Mouse (Mus musculus) kidney, embryonic 15.5 days (tissue): ENCODE measurements around the gene Trp63. TPM values are rescaled to one million over a fixed set of nuclear protein-coding genes. Genes with fewer than 3 reads are reported as not detected.

Experiments
- ATAC-seq: fragments of 200-750 bp; cut with Nextera tagmentation; replicated peaks from 2 replicates; pipeline ENCODE4 v1.8.0; 2017; ENCODE audit warnings: moderate TSS enrichment; ENCODE audit not compliant: low FRiP score
- H3K27ac ChIP-seq: fragments of 300-500 bp; sonication (generic); 2 replicates; pipeline ENCODE4 v1.5.1; 2015; ENCODE audit warnings: mild to moderate bottlenecking, inconsistent platforms
- H3K27me3 ChIP-seq: fragments of 300-500 bp; sonication (generic); 2 replicates; pipeline ENCODE4 v1.6.1; 2015; ENCODE audit warnings: inconsistent platforms
- H3K36me3 ChIP-seq: fragments of 300-500 bp; sonication (generic); 2 replicates; pipeline ENCODE4 v1.6.1; 2015; ENCODE audit warnings: inconsistent platforms
- H3K4me1 ChIP-seq: fragments of 300-500 bp; sonication (generic); 2 replicates; pipeline ENCODE4 v1.6.1; 2015; ENCODE audit warnings: inconsistent platforms
- H3K4me2 ChIP-seq: fragments of 300-500 bp; sonication (generic); 2 replicates; pipeline ENCODE4 v1.6.1; 2015; ENCODE audit warnings: moderate library complexity, mild to moderate bottlenecking, inconsistent platforms
- H3K4me3 ChIP-seq: fragments of 300-500 bp; sonication (generic); replicated peaks from 2 replicates; pipeline ENCODE4 v1.5.1; 2015; ENCODE audit warnings: mild to moderate bottlenecking, inconsistent platforms
- H3K9ac ChIP-seq: fragments of 300-500 bp; sonication (generic); 2 replicates; pipeline ENCODE4 v1.6.1; 2015; ENCODE audit warnings: mild to moderate bottlenecking, inconsistent platforms
- H3K9me3 ChIP-seq: fragments of 300-500 bp; sonication (generic); replicated peaks from 2 replicates; pipeline ENCODE4 v1.6.1; 2016; ENCODE audit warnings: inconsistent platforms
- WGBS: fragments of 180-500 bp; shearing (Covaris S2); methylation state at CpG from one replicate; pipeline ENCODE4 v1.1.7; 2015; ENCODE audit warnings: mixed read lengths; 5-methylcytosine and 5-hydroxymethylcytosine counted together
- polyA plus RNA-seq: library from polyadenylated mRNA; unstranded; fragments of >200 nt; fragmentation: Nextera tagmentation; extraction: Ambion mirVana; gene quantifications from 2 replicates; pipeline ENCODE4 v1.2.1, GENCODE M21; 2015

Gene Trp63
- polyA plus RNA-seq, 1 experiment from 2014 or later, result 1.4 TPM

DNA sequence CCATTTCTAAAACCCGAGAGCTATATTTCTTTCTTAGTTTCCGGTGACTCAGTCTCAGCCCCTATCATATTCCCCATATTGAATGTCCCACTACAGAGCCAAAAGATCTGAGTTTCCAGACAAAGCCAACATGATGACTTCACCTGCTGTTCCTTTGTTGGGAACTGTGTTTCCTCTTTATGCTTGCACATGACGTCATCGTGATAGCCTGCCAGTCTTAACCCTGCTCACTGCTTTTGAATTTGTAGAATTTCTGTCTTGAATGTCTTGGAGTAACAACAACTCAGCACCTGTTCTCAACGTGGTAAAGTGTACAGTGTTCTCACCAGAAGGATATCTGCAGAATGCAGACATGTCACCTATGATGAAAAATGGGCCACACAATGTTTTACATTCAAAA lies 39.6 kb downstream of the Trp63 start:
- no peak overlapping the region for H3K4me2 ChIP-seq
- H3K36me3 ChIP-seq, result no peaks in the 10 kb centered on the region
- no peaks in the 10 kb centered on the region for H3K27me3 ChIP-seq
- H3K4me1 ChIP-seq, result 0 out of 2 replicates have a peak, but pooled peaks cover 4% of the 10 kb centered on the region
- H3K9ac ChIP-seq, result no peak overlapping the region
- no peak overlapping the region for H3K27ac ChIP-seq
- no peak for ATAC-seq
- H3K4me3 ChIP-seq, result no peak overlapping the region
- 73% methylated on average over 5 of the region's 5 CpGs for WGBS
- no peaks in the 10 kb centered on the region for H3K9me3 ChIP-seq

DNA sequence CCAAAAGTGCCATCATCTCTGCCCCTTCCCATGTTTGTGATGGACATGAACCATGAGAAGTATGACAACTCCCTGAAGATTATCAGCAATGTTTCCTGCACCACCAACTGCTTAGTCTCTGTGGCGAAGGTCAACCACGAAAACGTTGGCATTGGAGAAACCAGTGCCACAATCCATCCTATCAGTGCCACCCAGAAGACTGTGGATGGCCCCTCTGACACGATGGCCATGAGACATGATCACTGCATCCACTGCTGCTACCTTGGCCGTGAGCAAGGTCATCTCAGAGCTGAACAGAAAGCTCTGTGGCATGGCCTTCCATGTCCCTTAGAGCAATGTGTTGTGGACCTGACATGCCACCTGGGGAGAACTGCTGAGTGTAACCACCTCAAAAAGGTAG lies 43.4 kb downstream of the Trp63 start:
- H3K9ac ChIP-seq, result no peak overlapping the region
- no peaks in the 10 kb centered on the region for H3K36me3 ChIP-seq
- no peak overlapping the region for H3K4me3 ChIP-seq
- no peaks in the 10 kb centered on the region for H3K9me3 ChIP-seq
- H3K4me2 ChIP-seq, result no peak overlapping the region
- 92% methylated on average over 5 of the region's 5 CpGs for WGBS
- no peak overlapping the region for H3K27ac ChIP-seq
- no peaks in the 10 kb centered on the region for H3K27me3 ChIP-seq
- no peak for ATAC-seq
- H3K4me1 ChIP-seq, result 0 out of 2 replicates have a peak, but pooled peaks cover 4% of the 10 kb centered on the region

DNA sequence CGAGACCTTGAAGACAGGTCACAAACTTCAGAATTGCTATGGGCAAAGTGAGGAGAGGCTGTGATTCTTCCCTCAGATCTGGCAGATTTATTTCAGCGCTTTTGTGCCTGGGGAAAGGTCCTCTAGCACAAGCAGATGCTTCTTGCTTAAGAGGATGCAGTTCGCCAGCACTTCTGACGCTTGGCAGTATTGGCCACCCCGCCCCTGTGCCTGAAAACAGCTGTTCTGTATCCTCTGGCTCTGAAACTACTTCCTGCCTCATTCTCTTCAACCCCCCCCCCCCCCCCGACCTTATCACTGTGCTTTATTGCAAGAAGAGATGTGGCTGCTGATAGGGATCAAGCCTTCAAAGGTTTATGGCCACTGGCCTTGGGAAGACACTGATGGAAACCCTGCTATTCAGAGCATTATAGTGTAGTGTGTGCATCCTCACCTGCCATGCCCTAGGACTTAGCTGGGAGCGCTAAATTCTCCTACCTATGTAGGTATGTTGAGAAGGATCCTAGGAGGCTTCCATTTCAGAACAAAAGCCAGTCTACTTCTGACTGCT lies 44.5 kb downstream of the Trp63 start:
- ATAC-seq, result peak; percentile 71
- WGBS, result 26% methylated on average over 7 of the region's 7 CpGs

DNA sequence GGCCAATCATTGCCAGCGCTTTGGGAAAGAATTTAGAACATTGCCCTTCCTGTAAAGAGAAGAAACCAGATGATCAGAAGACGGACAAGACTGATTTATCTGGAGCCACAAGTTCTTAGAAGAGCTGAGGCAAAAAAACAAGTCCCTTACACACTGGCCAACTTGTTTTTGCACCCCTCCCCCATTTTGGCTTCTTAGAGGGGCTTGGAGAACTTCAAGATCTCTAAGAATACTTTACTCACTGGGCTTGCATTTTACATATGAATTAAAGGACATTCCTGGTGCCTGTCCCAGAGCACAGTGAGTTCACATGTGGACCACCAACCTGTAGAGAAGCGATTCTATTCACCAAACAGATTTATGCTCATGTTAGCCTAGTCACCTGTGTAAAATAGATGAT lies 53.3 kb downstream of the Trp63 start:
- Histone ChIP-seq H3K27ac (no peak overlapping the region), H3K9me3 (no peaks in the 10 kb centered on the region), H3K4me3 (no peak overlapping the region), H3K27me3 (no peaks in the 10 kb centered on the region), H3K4me2 (no peak overlapping the region), H3K9ac (no peak overlapping the region), H3K36me3 (no peaks in the 10 kb centered on the region), H3K4me1 (no peaks in the 10 kb centered on the region)
- no peak for ATAC-seq
- WGBS, result 78% methylated on average over 3 of the region's 3 CpGs

More for the DNA sequence above, 44.5 kb downstream of the Trp63 start:
- Histone ChIP-seq H3K9me3 (no peaks in the 10 kb centered on the region), H3K27ac (no peak overlapping the region), H3K36me3 (no peaks in the 10 kb centered on the region), H3K4me2 (no peak overlapping the region), H3K9ac (no peak overlapping the region), H3K27me3 (no peaks in the 10 kb centered on the region), H3K4me3 (no peak overlapping the region), H3K4me1 (0 out of 2 replicates have a peak, but pooled peaks cover 4% of the 10 kb centered on the region)

DNA sequence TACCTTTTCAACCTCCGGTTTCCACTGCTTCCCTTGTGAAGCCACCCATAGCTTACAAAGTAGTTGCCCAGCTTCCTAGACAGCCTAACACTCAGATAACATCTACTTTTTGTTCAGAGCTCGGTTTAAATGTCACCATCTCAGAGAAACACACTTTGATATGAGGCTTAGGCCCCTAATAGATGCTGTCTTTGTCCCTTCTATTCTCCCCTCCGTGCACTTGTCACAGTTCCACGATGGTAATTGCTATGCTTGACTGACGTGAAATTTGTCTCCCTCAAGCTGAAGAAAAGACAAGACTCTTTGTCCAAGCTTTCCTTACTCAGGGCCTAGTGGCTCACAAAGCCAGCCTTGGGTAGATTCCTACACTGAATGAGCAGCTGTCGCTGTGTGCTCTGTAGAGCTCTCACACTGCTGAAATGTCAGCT lies 54.1 kb downstream of the Trp63 start:
- Histone ChIP-seq H3K36me3 (no peaks in the 10 kb centered on the region), H3K4me2 (no peak overlapping the region), H3K4me3 (no peak overlapping the region), H3K27me3 (no peaks in the 10 kb centered on the region), H3K27ac (no peak overlapping the region), H3K9ac (no peak overlapping the region), H3K4me1 (no peaks in the 10 kb centered on the region), H3K9me3 (no peaks in the 10 kb centered on the region)
- 53% methylated on average over 6 of the region's 6 CpGs for whole genome bisulfite sequencing
- ATAC-seq, result no peak

DNA sequence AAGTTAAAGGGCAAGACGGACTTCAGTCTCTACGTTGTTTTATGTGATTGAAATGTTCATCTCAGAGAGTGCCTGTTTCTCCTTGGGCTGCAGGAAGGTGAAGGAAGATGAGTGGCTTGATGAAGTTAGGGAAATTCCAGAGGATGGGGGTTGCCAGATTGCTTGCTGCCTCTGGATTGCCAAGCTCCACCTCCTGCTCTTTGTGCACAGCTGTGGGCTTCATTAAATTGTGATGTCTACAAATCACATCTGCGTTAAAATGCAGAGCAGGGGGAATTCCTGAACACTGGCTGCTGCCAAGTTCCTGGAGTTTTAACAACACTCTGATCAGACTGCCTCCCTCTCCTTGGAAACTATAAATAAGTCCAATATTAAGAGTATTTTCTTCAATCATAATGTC lies 63.2 kb downstream of the Trp63 start:
- Histone ChIP-seq H3K9ac (no peak overlapping the region), H3K4me3 (no peak overlapping the region), H3K36me3 (no peaks in the 10 kb centered on the region), H3K4me1 (peaks cover 10% of the 10 kb centered on the region), H3K27me3 (no peaks in the 10 kb centered on the region), H3K4me2 (peak overlapping the region; percentile 24; the same call in 1 of the 2 replicates), H3K9me3 (no peaks in the 10 kb centered on the region), H3K27ac (peak overlapping the region; percentile 29; the same call in 1 of the 2 replicates)
- peak; percentile 79; the same call in 1 of the 2 replicates for ATAC-seq
- 21% methylated on average over 3 of the region's 3 CpGs for WGBS

DNA sequence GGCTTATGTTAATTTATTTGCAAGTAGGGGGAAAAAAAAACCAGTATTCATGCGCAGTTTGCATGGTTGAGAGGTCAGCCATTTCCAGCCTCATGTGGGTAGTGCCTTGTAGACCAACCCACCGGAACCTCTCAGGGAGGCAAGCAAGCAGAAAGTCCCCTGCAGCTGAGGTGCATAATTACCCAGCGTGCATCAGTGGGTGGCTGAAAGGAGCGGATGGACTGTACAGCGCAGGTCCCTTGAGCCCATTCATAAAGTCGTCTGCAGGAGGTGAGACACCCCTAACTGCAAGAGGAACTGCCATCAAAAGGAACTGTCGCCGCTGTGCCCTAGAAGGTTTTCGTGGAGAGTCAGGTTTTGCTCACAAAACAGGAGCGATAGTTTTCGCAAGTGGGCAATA lies 68.3 kb downstream of the Trp63 start:
- no peaks in the 10 kb centered on the region for H3K27me3 ChIP-seq
- 0 out of 2 replicates have a peak overlapping the region, but pooled peaks have one; percentile 6 for H3K4me3 ChIP-seq
- ATAC-seq, result peak; percentile 88
- 65% methylated on average over 11 of the region's 11 CpGs for WGBS
- H3K4me1 ChIP-seq, result peaks cover 9% of the 10 kb centered on the region
- no peaks in the 10 kb centered on the region for H3K9me3 ChIP-seq
- no peak overlapping the region for H3K9ac ChIP-seq
- no peaks in the 10 kb centered on the region for H3K36me3 ChIP-seq
- H3K4me2 ChIP-seq, result peak overlapping the region; percentile 33; the same call in 1 of the 2 replicates
- H3K27ac ChIP-seq, result peak overlapping the region; percentile 54; the same call in 1 of the 2 replicates

DNA sequence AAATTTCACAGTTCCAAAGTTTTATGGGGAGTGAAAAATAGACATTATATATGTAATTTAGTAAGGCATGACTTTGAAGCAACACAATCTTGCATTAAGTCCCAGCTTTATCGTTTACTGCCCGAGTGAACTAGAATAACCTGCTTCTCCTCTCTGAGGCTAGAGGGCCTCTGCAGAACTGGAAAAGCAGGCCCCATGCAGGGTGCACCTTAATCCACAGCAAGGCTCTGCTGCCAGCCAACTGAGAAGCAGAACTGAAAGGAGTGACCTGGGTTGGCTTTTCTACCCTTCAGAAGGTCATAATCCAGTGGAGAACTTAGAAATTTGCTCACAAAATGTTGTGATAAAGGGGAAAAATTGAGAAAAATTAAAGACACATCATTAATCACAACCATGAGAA lies 74.5 kb downstream of the Trp63 start:
- no peak for ATAC-seq
- WGBS, result 74% methylated on average over 2 of the region's 2 CpGs

DNA sequence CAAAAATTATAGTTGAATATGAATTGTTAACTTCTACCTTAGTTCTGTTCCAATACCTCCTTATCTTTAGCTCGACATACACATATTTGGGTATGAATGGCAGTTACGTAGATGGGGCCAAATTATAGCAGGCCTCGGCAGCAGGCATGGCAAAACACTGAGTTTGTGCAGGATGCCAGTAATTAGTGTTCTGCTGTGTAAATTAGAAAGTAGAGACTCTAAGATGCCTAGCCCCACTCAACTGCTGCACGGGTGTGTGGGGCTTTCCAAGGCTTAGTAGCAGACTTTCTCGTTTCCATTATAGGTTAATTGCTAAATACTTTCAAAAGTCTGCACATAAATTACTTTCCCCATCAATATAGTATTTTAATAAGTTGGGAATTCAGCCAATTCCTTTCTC lies 82.0 kb downstream of the Trp63 start:
- Histone ChIP-seq H3K27ac (no peak overlapping the region), H3K27me3 (no peaks in the 10 kb centered on the region), H3K9ac (no peak overlapping the region), H3K4me1 (no peaks in the 10 kb centered on the region), H3K4me2 (no peak overlapping the region), H3K9me3 (no peaks in the 10 kb centered on the region), H3K36me3 (no peaks in the 10 kb centered on the region), H3K4me3 (no peak overlapping the region)
- 84% methylated on average over 5 of the region's 5 CpGs for WGBS
- ATAC-seq, result no peak

More for the DNA sequence above, 74.5 kb downstream of the Trp63 start:
- no peak overlapping the region for H3K4me3 ChIP-seq
- no peaks in the 10 kb centered on the region for H3K4me1 ChIP-seq
- no peak overlapping the region for H3K9ac ChIP-seq
- no peak overlapping the region for H3K4me2 ChIP-seq
- H3K27me3 ChIP-seq, result no peaks in the 10 kb centered on the region
- H3K36me3 ChIP-seq, result no peaks in the 10 kb centered on the region
- no peak overlapping the region for H3K27ac ChIP-seq
- no peaks in the 10 kb centered on the region for H3K9me3 ChIP-seq

DNA sequence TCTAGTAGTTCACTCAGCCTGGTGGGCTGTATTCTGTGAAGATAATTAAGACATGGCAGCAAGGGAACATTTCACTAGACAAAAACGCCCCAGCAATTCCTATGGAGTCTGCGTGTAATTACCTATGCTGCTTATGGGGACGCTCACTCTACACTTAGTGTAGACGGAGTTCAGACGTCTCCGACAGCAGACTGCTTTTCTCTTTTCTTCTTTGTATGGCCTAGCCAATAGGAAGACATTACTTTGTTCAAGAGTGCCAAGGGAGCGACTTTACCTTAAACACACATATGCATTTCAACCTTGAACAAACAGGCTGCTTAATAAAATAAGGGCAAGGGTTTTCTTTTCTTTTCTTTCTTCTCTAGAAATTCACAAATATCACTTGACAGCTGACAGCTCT lies 91.0 kb downstream of the Trp63 start:
- no peaks in the 10 kb centered on the region; the same call in 1 of the 2 replicates for H3K9me3 ChIP-seq
- no peaks in the 10 kb centered on the region for H3K27me3 ChIP-seq
- ATAC-seq, result no peak
- H3K4me1 ChIP-seq, result no peaks in the 10 kb centered on the region
- WGBS, result 79% methylated on average over 7 of the region's 7 CpGs
- H3K36me3 ChIP-seq, result no peaks in the 10 kb centered on the region
- H3K9ac ChIP-seq, result no peak overlapping the region
- H3K27ac ChIP-seq, result no peak overlapping the region
- H3K4me2 ChIP-seq, result no peak overlapping the region
- no peak overlapping the region for H3K4me3 ChIP-seq

DNA sequence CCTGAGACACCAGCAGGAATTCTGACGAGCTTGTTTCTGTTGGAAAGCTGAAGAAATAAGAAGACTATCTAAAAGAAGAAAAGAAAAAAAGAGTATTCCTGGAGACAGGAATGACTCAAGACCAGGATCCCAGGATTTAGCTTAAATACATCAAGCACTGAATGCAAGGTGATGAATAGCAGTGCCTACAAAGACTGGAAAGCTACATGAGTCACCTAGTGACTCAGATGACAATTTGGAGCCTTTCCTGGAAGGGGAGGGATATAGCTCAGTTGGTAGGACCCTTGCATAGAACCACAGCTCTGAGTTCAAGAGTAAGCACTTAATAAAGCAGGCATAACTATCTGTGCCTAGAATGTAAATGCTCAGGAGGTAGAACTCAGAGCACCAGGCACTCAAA lies 93.9 kb downstream of the Trp63 start:
- Histone ChIP-seq H3K4me3 (no peak overlapping the region), H3K27me3 (no peaks in the 10 kb centered on the region), H3K9me3 (no peaks in the 10 kb centered on the region; the same call in 1 of the 2 replicates), H3K27ac (no peak overlapping the region), H3K36me3 (no peaks in the 10 kb centered on the region), H3K4me2 (no peak overlapping the region), H3K9ac (no peak overlapping the region), H3K4me1 (no peaks in the 10 kb centered on the region)
- ATAC-seq, result no peak
- WGBS, result 78% methylated on average over 1 of the region's 1 CpGs

DNA sequence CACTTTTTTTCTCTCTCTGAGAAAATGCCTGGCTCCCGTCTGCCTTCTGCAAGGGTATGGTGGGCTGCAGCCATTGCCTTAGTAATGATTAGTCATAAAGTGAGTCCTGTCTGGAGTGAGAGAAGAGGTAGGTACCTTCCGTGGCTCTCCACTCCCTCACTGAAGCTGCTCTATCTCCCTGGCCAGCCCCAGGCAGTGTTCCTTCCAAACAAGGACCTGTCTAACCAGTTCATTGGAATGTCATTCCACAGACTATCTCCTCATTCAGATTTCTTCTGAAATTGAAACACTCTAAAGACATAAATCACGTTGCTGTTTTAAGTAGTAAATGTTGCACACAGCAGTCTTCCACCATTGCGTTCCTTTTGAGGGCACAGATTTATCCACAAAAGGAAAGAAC lies 96.4 kb downstream of the Trp63 start:
- H3K4me2 ChIP-seq, result no peak overlapping the region
- no peaks in the 10 kb centered on the region for H3K36me3 ChIP-seq
- H3K9me3 ChIP-seq, result no peaks in the 10 kb centered on the region
- H3K4me3 ChIP-seq, result no peak overlapping the region
- no peak overlapping the region for H3K9ac ChIP-seq
- no peaks in the 10 kb centered on the region for H3K27me3 ChIP-seq
- no peak overlapping the region for H3K27ac ChIP-seq
- H3K4me1 ChIP-seq, result no peaks in the 10 kb centered on the region
- whole genome bisulfite sequencing, result 53% methylated on average over 4 of the region's 4 CpGs
- ATAC-seq, result no peak

DNA sequence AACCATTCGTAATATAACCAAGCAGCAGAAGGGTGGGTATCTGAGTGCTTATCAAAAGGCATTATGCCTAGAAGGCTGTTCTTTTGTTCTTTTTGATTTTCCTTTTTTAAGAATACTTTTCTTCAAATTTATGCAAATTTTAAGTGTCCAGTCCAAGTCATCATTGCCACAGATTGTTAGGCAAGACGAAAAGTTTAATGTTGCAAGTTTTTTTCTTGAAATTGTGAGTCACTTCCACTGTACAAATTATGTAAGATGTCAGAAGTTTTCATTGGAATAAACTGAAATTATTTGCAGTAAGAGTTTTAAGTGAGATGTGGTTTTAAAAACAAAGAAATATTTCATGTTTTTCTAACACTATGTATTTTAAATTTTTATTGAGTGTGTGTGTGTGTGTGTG lies 100.7 kb downstream of the Trp63 start:
- Histone ChIP-seq H3K4me3 (no peak overlapping the region), H3K9me3 (no peaks in the 10 kb centered on the region), H3K4me2 (no peak overlapping the region), H3K9ac (no peak overlapping the region), H3K4me1 (no peaks in the 10 kb centered on the region), H3K27ac (no peak overlapping the region), H3K36me3 (no peaks in the 10 kb centered on the region), H3K27me3 (no peaks in the 10 kb centered on the region)
- no peak for ATAC-seq
- WGBS, result 86% methylated on average over 2 of the region's 2 CpGs
